Mouse (Mus musculus): Measurements from ENCODE around the gene Nmt1. TPM values are rescaled to one million over a fixed set of nuclear protein-coding genes. Genes with fewer than 3 reads are reported as not detected.

Gene Nmt1
- polyA plus RNA-seq, 1 experiment from 2014 or later = 63.6 TPM

DNA sequence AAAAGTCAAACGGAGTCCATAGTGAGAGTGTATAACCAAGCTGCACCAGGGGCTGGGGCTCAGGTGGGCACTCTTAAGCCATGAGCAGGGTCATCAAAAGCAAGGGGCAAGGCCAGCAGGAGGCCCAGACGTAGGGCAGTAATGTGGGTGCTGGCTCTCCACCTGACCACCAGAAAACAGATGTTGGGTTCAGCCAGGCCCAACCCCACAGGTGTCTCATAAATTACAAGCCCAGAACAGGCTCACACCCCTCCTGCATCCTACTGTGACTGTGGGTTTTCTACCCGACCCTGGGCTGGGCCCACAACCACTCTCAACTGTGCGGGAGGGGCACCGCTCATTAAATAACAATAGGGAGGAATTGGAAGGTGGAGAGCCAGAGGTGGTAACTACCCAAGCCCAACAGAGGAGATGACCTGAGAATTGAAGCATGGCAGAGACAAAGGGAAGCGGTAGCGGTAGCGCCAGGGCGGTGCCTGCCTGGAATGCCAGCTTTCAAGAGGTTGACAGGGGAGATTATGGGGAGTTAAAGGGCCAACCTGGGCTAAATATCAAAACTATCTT, 67.2 kb downstream of the Nmt1 start:
- ATAC-seq (ENCODE audit: low FRiP score, low TSS enrichment) = 0 out of 2 replicates have a peak, but pooled peaks have one; percentile 3
- Histone ChIP-seq H3K9ac (ENCODE audit: low read depth, low read length) (no peak overlapping the region), H3K27ac (ENCODE audit: low read depth, low read length) (0 out of 2 replicates have a peak overlapping the region, but pooled peaks have one; percentile 47)

DNA sequence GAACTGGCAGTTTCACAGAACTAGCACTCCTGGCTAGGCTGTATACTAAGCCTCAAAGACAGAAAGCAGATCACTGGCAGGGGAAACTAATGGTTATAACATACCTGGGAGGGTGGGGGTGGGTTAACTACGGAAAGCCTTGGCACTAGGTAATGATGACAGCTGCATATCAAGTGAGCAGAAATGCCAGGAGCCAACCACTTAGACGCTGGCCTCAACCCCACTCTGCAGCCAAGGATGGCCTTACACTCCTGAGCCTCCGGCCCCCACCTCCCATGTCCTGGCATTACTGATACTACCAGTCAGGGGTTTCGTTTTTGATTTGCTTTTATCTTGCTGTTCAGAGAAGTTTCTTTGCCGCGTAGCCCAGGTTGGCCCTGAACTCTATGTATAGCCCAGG, 67.8 kb downstream of the Nmt1 start:
- Histone ChIP-seq H3K9ac (ENCODE audit: low read depth, low read length) (no peak overlapping the region), H3K4me1 (ENCODE audit: control insufficient read depth, insufficient read depth, low read length) (peaks cover 44% of the 10 kb centered on the region), H3K4me3 (ENCODE audit: low read length) (no peak overlapping the region), H3K36me3 (ENCODE audit: control insufficient read depth, insufficient read depth, low read length) (no peaks in the 10 kb centered on the region), H3K9me3 (ENCODE audit: control insufficient read depth, low read length) (no peaks in the 10 kb centered on the region), H3K4me2 (replicated peaks; ENCODE audit: low read depth, low read length) (no peak overlapping the region), H3K27ac (ENCODE audit: low read depth, low read length) (no peak overlapping the region), H3K27me3 (ENCODE audit: control insufficient read depth, insufficient read depth, low read length) (no peaks in the 10 kb centered on the region)
- ATAC-seq (ENCODE audit: low FRiP score, low TSS enrichment) = no peak
- 87% methylated on average over 6 of the region's 6 CpGs for WGBS

More for the DNA sequence above, 67.2 kb downstream of the Nmt1 start:
- Histone ChIP-seq H3K4me2 (replicated peaks; ENCODE audit: low read depth, low read length) (no peak overlapping the region), H3K4me3 (ENCODE audit: low read length) (no peak overlapping the region), H3K27me3 (ENCODE audit: control insufficient read depth, insufficient read depth, low read length) (no peaks in the 10 kb centered on the region), H3K36me3 (ENCODE audit: control insufficient read depth, insufficient read depth, low read length) (no peaks in the 10 kb centered on the region), H3K4me1 (ENCODE audit: control insufficient read depth, insufficient read depth, low read length) (peaks cover 39% of the 10 kb centered on the region), H3K9me3 (ENCODE audit: control insufficient read depth, low read length) (no peaks in the 10 kb centered on the region)
- 48% methylated on average over 9 of the region's 9 CpGs for WGBS

DNA sequence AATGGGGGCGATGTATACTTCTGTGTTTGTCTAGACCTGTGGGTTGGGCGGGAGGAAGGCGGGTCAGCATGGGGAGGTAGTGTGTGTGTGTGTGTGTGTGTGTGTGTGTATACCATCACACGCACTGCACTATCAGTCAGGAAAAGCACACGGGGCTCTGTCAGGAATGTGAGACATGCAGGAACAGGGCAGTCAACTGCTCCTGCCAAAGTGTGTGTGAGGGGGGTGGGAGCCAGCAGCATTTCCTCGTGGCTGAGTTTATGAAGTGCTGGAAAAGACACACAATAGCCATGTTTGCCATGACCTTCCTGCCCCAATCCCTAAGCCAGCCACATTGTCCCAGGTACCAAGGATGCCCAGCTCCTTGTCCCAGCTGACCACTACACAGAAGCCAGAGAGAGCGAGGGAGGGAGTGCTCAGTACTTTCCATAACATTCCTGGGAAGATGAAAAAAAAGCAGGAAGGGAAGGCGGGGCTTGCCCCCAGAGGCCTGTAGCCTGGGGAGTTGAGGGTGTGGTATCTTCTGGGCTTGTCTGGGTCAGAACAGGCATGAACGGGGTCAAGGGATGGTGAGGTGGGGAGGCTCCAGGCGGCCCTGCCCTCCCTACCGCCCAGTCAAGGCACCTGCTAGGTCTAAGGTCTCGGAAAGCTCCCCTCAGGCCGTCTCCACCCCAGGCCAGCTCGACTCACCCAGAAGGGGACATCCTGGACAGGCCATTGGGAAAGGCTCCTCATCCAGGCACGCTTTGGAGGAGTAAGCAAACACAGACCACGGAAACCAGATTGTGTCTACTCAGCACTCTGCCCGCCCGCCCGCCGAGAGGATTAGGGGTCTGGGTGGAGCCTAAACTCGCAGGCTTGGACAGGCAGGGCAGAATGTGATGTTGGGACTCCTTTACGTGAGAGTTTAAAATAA, 69.2 kb downstream of the Nmt1 start:
- Histone ChIP-seq H3K4me1 (ENCODE audit: control insufficient read depth, insufficient read depth, low read length) (peaks cover 50% of the 10 kb centered on the region), H3K4me3 (ENCODE audit: low read length) (no peak overlapping the region), H3K27ac (ENCODE audit: low read depth, low read length) (no peak overlapping the region; the same call in 1 of the 2 replicates), H3K9me3 (ENCODE audit: control insufficient read depth, low read length) (no peaks in the 10 kb centered on the region), H3K36me3 (ENCODE audit: control insufficient read depth, insufficient read depth, low read length) (no peaks in the 10 kb centered on the region), H3K9ac (ENCODE audit: low read depth, low read length) (no peak overlapping the region), H3K4me2 (replicated peaks; ENCODE audit: low read depth, low read length) (peak overlapping the region; percentile 19), H3K27me3 (ENCODE audit: control insufficient read depth, insufficient read depth, low read length) (no peaks in the 10 kb centered on the region; the same call in 1 of the 2 replicates)
- 24% methylated on average over 22 of the region's 22 CpGs for WGBS
- ATAC-seq (ENCODE audit: low FRiP score, low TSS enrichment) = no peak

DNA sequence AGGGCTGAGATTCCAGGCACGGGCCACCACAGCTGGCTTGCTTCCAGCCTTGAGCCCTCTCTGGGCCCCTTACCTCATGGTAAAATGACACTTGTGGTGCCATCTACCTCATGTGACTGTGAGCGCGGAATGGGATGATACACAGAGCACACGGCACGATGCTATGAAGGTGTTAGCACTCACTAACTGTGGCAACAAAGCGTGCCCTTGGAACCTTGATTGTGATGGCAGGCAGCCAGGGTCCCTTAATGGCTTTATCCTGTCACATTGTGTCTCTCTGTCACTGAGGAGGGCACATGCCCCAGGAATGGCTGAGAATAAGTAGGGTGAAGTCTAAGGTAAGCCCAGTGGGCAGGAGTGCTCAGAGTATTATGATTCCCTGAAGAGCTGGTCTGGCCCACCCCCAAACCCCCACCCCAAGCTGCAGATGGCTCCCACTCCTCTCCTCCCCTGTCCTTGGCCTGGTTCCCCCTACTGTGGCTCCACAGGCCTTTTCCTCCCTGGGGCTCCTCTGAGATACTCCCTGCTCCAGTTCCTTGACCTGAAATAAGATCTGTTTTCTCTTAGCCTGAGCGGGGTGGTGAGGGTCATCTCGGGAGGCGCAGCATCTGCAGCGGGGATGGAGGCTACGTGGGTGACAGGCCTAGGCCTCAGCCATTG, 70.7 kb downstream of the Nmt1 start:
- Histone ChIP-seq H3K9me3 (ENCODE audit: control insufficient read depth, low read length) (no peaks in the 10 kb centered on the region), H3K4me3 (ENCODE audit: low read length) (no peak overlapping the region), H3K27ac (ENCODE audit: low read depth, low read length) (peak overlapping the region; percentile 30; the same call in 1 of the 2 replicates), H3K4me2 (replicated peaks; ENCODE audit: low read depth, low read length) (no peak overlapping the region), H3K4me1 (ENCODE audit: control insufficient read depth, insufficient read depth, low read length) (peaks cover 59% of the 10 kb centered on the region), H3K36me3 (ENCODE audit: control insufficient read depth, insufficient read depth, low read length) (no peaks in the 10 kb centered on the region), H3K27me3 (ENCODE audit: control insufficient read depth, insufficient read depth, low read length) (no peaks in the 10 kb centered on the region; the same call in 1 of the 2 replicates), H3K9ac (ENCODE audit: low read depth, low read length) (no peak overlapping the region; the same call in 1 of the 2 replicates)
- no peak for ATAC-seq (ENCODE audit: low FRiP score, low TSS enrichment)
- 45% methylated on average over 11 of the region's 11 CpGs for WGBS

DNA sequence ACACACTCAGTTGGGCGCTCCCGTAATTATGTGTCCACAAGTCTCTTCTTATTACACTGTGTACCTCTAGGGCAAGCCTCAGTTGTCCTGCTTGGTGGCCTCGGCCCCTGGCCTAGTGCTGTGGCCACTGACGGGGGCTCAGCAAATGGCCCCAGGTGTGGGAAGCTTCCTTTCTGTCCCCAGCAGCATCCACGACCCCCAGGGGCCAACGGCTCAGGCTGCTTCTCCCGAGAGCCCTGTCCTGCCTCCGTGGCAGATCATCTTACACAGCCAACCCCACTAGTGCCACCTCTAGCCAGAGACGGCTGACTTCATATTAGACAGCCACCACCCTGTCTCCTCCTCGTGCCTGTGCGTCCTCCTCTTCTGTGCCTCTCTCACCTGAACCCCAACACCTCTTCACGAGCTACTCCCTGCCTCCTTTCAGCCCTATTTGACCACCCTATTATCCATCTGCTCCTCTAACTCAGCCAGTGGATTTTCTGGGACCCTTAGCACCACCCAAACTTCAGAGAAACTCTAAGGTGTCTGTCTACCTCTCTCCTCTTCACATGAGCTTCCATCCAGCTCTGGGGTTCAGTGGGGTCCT, 71.5 kb downstream of the Nmt1 start:
- H3K27ac ChIP-seq (ENCODE audit: low read depth, low read length) = peak overlapping the region; percentile 30; the same call in 1 of the 2 replicates

DNA sequence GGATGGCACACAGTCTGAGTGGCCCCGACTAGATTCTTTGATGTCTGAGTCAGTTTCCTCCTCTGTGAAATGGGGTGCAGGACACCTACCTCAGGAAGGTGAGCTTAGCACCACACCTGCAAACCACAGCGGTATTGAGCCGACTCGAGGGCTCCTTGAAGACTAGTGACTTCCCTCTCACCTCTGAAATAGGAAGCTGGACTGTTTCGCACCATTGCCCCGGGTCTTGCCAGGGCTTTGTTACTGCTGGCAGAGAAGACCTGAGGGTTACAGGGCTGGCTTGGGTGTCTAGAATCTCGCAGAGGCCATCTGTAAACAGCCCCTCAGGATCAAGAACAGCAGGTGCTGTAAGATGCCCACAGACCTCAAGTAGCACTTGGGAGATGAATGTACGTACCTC, 72.4 kb downstream of the Nmt1 start:
- H3K9me3 ChIP-seq (ENCODE audit: control insufficient read depth, low read length) = no peaks in the 10 kb centered on the region
- no peaks in the 10 kb centered on the region; the same call in 1 of the 2 replicates for H3K27me3 ChIP-seq (ENCODE audit: control insufficient read depth, insufficient read depth, low read length)
- peak overlapping the region; percentile 86 for H3K4me2 ChIP-seq (replicated peaks; ENCODE audit: low read depth, low read length)
- peaks cover 49% of the 10 kb centered on the region for H3K4me1 ChIP-seq (ENCODE audit: control insufficient read depth, insufficient read depth, low read length)
- no peaks in the 10 kb centered on the region for H3K36me3 ChIP-seq (ENCODE audit: control insufficient read depth, insufficient read depth, low read length)
- H3K27ac ChIP-seq (ENCODE audit: low read depth, low read length) = no peak overlapping the region
- 48% methylated on average over 8 of the region's 8 CpGs for WGBS
- H3K4me3 ChIP-seq (ENCODE audit: low read length) = no peak overlapping the region; the same call in 1 of the 2 replicates
- no peak for ATAC-seq (ENCODE audit: low FRiP score, low TSS enrichment)
- H3K9ac ChIP-seq (ENCODE audit: low read depth, low read length) = no peak overlapping the region

More for the DNA sequence above, 71.5 kb downstream of the Nmt1 start:
- H3K9me3 ChIP-seq (ENCODE audit: control insufficient read depth, low read length) = no peaks in the 10 kb centered on the region
- H3K4me3 ChIP-seq (ENCODE audit: low read length) = no peak overlapping the region
- ATAC-seq (ENCODE audit: low FRiP score, low TSS enrichment) = no peak
- H3K4me1 ChIP-seq (ENCODE audit: control insufficient read depth, insufficient read depth, low read length) = peaks cover 57% of the 10 kb centered on the region
- no peak overlapping the region for H3K9ac ChIP-seq (ENCODE audit: low read depth, low read length)
- no peaks in the 10 kb centered on the region; the same call in 1 of the 2 replicates for H3K27me3 ChIP-seq (ENCODE audit: control insufficient read depth, insufficient read depth, low read length)
- no peaks in the 10 kb centered on the region for H3K36me3 ChIP-seq (ENCODE audit: control insufficient read depth, insufficient read depth, low read length)
- H3K4me2 ChIP-seq (replicated peaks; ENCODE audit: low read depth, low read length) = peak overlapping the region; percentile 6; the same call in 1 of the 2 replicates
- 22% methylated on average over 12 of the region's 12 CpGs for WGBS

DNA sequence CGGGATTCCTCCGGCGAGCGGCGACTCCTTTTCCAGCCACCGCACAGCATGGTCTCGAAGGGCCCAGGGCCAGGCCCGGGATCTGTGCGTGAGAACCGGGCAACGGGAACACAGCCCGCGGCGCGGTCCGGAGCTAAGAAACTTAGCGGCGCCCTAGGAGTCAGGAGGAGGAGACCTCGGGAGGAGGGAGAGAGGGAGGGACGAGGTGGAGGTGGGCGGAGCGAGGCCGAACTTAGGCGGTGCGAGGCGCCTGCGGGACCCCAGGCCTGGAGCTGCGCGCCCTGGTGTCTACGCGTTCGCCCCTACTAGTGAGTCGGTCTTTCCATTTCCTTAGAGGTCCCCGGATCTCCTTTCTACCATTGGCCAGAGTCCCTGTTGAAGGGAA, 73.5 kb downstream of the Nmt1 start, which contains the start of the genes Plcd3 and Acbd4:
TSS of gene Plcd3 (minus strand) at position 178 of the 385 bp plus-strand sequence.
TSS of gene Acbd4 (plus strand) at position 202 of the 385 bp plus-strand sequence.
- Histone ChIP-seq H3K27me3 (ENCODE audit: control insufficient read depth, insufficient read depth, low read length) (no peaks in the 10 kb centered on the region; the same call in 1 of the 2 replicates), H3K4me3 (ENCODE audit: low read length) (peak within 1 kb of the TSS; percentile 60), H3K27ac (ENCODE audit: low read depth, low read length) (no peak within 1 kb of the TSS), H3K4me1 (ENCODE audit: control insufficient read depth, insufficient read depth, low read length) (peaks cover 49% of the 10 kb centered on the region), H3K9me3 (ENCODE audit: control insufficient read depth, low read length) (no peaks in the 10 kb centered on the region), H3K9ac (ENCODE audit: low read depth, low read length) (peak within 1 kb of the TSS; percentile 61), H3K4me2 (replicated peaks; ENCODE audit: low read depth, low read length) (peak within 1 kb of the TSS; percentile 86), H3K36me3 (ENCODE audit: control insufficient read depth, insufficient read depth, low read length) (no peaks in the 10 kb centered on the region)
- ATAC-seq (ENCODE audit: low FRiP score, low TSS enrichment) = peak; percentile 55
- WGBS = under 1% methylated on average over 34 of the region's 34 CpGs

DNA sequence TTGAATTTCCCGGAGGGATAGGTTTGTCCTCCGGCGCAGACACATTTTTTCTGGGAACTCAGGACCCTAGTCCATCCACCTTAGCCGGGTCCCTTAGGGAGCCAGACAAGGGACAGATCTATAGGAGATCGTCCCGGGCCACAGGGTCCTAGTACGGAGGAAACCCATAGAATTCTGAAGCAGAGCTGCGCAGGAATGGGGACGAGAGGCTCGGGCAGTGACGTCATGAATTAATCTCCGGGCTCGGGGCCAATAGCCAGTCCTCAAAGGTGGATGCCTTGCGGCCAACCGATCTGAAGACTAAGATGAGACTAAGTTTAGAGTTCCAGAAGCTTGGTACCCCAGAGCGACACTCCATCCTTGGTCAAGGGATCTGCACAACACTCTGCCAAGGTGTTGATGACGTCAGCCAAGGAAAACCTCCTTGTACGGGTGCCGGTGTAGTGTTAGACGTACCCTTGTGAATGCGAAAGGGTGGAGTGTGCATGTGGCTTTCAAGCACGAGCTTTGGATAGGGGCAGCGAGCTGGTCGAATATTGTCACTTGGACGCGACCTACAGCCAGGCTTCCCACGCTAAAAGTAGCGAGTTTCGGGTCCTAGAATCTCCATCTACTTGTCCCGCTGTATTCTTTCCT, 74.0 kb downstream of the Nmt1 start:
- H3K4me1 ChIP-seq (ENCODE audit: control insufficient read depth, insufficient read depth, low read length) = peaks cover 45% of the 10 kb centered on the region
- peak overlapping the region; percentile 86 for H3K4me2 ChIP-seq (replicated peaks; ENCODE audit: low read depth, low read length)
- peak overlapping the region; percentile 61 for H3K9ac ChIP-seq (ENCODE audit: low read depth, low read length)
- 4% methylated on average over 30 of the region's 30 CpGs for WGBS
- H3K4me3 ChIP-seq (ENCODE audit: low read length) = peak overlapping the region; percentile 60
- no peaks in the 10 kb centered on the region; the same call in 1 of the 2 replicates for H3K27me3 ChIP-seq (ENCODE audit: control insufficient read depth, insufficient read depth, low read length)
- H3K9me3 ChIP-seq (ENCODE audit: control insufficient read depth, low read length) = no peaks in the 10 kb centered on the region
- ATAC-seq (ENCODE audit: low FRiP score, low TSS enrichment) = 0 out of 2 replicates have a peak, but pooled peaks have one; percentile 13
- H3K36me3 ChIP-seq (ENCODE audit: control insufficient read depth, insufficient read depth, low read length) = no peaks in the 10 kb centered on the region
- no peak overlapping the region for H3K27ac ChIP-seq (ENCODE audit: low read depth, low read length)

Data from kidney, embryonic 14.5 days (tissue).